Mouse (Mus musculus): ENCODE data around the gene Trnp1.

Gene Trnp1

GRCm38 (mm10) chr4:133494432-133494831 is 3.9 kb downstream of the Trnp1 start:
- DNase-seq, result peak; percentile 84 to 93

GRCm38 (mm10) chr4:133493895-133494294 is 4.5 kb downstream of the Trnp1 start:
- DNase-seq, result peak in 1 of 2 experiments; percentile 41

- no peak for DNase-seq
These were observed 6.5 kb downstream of the Trnp1 start for GRCm38 (mm10) chr4:133491800-133492199.

DNA sequence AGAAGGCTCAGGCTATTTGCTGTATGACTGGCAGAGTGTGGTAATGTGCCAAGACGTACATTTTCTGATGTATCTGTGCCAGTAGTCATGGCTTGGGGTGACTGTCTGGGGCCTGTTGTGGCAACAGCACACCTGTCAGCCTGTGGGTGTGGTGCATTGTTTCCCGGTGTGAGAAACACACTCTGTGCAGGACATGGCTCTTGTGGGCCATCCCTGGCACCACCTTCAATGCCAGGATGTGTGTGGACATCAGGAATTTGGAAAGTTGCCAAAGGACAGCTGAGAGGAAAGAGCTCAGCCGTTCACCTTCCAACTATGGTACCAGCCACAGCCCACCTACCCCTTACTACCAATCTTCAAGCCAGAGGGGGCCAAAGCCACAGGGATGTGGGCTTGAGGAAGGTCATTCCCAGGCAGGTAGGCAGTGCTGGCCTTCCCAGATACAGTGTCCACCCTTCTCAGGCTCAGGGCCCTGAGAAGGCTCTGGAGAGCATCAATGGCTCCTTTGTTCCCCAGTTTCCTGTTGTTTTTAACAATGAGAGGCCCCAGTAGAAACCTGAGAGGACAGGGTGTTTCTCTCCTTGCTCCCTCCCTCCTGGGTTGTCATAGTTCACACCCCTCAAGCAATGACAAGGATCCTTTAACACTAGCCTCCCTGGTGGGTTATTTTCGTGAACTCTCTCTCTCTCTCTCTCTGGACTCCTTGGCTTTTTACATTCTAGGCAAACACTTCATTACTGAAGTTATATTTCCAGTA is 8.7 kb downstream of the Trnp1 start:
- no peak for DNase-seq

- DNase-seq, result peak; percentile 33 to 43
These were observed 9.5 kb downstream of the Trnp1 start for GRCm38 (mm10) chr4:133488619-133489392.

DNA sequence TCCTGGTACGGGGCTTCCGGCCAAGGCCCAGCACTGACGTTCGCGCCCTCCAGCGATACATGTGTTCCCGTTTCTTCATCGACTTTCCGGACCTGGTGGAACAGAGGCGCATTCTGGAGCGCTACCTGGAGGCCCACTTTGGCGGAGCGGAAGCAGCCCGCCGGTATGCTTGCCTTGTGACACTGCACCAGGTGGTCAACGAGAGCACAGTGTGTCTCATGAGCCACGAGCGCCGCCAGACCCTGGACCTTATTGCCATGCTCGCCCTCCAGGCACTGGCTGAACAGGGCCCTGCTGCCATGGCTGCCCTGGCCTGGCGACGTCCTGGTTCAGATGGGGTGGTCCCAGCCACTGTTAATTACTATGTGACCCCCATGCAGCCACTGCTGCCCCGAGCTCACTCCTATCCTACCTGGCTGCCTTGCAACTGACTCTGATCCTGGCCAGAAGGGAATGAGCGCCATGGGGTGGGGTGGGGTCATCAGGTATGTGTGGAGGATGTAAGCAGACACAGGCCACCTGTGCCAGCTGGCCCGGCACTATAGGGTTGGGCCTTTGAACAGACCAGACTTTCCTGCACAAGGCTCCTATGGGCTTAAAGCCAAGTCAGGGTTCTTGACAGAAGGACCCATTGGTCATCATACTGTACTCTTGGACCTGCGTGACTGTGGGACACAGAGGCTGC is 11.5 kb downstream of the Trnp1 start:
- no peak for DNase-seq

DNA sequence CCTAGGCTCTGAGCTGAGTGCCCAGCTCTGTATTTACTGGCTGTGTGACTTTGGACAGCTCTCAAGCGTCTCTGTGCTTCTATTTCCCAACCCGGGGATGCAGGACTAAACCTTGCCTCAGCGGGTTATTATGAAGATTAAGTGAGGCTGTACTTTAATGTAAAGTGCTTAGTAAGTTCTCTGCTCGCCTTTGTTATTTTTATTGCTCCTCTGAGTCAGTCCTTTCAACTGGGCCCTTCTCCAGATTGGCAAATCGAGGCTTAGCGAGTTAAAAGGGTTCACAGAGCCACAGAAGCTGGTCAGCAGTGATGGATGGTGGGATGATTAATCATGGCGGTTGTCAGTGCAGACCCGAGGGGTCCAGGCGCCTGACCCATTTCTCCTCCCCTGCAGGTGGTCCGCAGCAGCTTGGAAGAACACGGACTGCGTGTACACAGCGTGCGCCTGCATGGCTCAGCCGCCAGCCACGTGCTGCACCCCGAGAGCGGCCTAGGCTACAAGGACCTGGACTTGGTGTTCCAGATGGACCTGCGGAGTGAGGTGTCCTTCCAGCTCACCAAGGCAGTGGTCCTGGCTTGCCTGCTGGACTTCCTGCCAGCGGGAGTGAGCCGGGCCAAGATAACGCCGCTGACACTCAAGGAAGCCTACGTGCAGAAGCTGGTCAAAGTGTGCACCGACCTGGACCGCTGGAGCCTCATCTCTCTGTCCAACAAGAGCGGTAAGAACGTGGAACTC is 12.5 kb downstream of the Trnp1 start:
- no peak for DNase-seq

DNA sequence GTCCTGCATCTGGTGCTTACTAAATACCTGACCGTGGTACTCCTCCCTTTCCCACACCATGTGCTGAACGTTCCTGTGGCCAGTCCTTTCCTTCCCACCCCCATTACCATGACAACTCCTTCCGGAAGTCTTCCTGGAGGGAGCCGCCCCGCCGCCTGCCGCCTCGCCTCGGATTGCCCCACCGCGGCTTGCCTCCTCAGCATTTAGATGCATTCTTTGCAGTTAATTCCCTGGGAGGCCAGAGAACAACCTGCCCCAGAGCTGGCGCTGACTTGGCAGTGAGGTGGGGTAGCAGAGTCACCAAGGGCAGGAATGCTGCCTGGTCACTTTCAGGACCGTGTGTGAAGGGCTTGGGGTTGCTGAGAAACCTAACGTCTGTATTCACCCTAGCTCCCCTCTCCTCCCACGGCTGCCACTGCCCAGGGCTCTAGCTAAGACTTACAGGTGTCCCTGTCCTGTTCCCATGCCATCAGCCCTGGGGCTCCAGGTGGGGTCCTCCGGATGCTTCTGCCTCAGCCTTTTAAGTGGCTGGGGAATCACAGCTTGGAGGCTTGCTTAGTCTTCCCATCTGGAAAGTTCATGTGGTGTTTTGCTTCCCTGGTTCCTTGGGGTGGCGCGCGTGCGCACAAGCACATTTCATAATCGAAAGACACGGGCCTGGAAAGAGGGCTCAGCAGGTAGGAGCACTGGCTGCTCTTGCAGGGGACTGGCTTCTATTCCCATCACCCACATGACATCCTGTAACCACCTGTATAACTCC is 13.9 kb downstream of the Trnp1 start:
- DNase-seq, result peak; percentile 71 to 85

- DNase-seq, result no peak
These were observed 15.9 kb downstream of the Trnp1 start for GRCm38 (mm10) chr4:133482479-133482878.

- no peak for DNase-seq
These were observed 16.9 kb downstream of the Trnp1 start for GRCm38 (mm10) chr4:133481488-133481887.

GRCm38 (mm10) chr4:133480754-133481153 is 17.6 kb downstream of the Trnp1 start:
- no peak for DNase-seq

- no peak for DNase-seq
These were observed 18.2 kb downstream of the Trnp1 start for GRCm38 (mm10) chr4:133480185-133480537.

DNA sequence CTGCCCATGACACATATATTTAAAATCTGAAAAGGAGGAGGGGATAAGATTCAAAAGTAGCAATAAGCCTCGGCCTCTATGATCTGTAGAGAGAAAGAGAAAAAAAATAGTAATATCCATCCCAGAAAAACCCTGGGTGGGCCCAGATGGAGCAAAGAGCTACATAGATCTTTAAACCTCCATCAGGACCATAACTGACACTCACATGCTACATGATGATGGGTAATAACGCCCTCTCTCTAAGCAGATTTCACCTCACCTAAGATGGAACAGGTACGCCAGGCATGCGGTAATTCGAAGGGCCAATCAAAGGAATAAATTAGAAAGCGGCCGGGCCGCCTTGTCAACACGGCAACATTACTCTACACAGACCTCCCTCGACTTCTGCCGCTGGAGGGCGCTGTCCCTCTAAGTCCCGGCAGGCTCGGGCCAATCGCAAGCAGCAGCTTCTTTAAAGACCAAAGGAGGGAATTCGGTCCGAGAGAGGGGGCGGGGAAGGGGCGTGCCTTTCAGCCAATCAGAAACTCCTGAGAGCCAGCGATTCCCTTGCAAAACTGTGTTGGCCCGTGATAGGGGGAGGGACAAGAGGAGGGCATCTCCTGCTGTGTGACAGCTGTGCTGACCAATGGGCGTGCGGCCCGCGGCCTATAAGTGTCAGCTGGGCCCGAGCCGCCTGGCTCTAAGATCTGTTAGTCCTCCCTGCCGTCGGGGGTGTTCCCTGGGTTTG is 18.7 kb downstream of the Trnp1 start, which contains the start of gene Tent5b:
Gene Tent5b (plus strand): TSS at position 675 of the 727 bp plus-strand sequence.
- peak; percentile 100 for DNase-seq

DNA sequence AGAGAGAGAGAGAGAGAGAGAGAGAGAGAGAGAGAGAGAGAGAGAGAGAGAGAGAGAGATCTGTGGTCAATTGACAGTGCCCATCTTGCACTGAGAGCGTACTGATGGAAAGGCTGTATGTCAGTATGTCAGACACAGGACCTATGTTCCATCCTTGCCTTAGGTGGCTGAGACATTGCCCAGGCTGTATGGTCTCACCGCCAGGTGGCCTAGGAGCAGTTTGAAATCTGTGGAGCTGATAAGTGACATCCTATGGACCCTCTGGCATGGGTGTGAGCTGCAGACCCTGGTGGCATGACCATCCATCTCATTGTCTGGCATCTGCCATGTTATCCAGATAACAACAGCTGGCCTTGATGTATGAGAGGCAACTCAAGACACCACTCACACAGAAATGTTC is 24.5 kb downstream of the Trnp1 start:
- no peak for DNase-seq

DNA sequence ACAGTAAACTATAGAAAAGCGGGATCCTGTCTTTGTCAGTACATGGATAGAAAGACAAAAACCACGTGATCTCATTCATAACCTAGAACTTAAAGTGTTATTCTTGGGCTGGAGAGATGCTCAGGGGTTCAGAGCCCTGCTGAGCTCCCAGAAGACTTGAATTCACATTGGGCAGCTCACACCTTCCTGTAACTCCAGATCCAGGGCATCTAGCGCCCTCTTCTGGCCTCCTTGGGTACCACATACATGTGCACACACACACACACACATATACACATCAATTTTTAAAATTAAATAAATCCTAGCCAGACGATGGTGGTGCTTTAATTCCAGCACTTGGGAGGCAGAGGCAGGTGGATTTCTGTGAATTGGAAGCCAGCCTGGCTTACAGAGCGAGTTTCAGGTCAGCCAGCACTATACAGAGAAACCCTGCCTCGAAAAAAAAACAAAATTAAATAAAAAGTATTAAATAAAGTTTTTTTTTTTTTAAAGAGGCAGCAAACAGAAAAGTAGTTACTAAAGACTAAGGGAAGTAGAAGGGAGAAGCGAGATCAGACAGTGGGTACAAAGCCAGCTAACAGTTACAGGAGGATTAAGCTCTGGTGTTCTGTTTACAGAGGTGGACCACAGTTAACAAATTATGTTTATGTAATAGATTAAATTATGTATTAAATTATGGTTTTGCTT is 27.1 kb downstream of the Trnp1 start:
- DNase-seq, result no peak

GRCm38 (mm10) chr4:133469122-133469521 is 29.2 kb downstream of the Trnp1 start:
- DNase-seq, result no peak

- peak; percentile 74 to 86 for DNase-seq
These were observed 30.3 kb downstream of the Trnp1 start for GRCm38 (mm10) chr4:133468080-133468479.

DNA sequence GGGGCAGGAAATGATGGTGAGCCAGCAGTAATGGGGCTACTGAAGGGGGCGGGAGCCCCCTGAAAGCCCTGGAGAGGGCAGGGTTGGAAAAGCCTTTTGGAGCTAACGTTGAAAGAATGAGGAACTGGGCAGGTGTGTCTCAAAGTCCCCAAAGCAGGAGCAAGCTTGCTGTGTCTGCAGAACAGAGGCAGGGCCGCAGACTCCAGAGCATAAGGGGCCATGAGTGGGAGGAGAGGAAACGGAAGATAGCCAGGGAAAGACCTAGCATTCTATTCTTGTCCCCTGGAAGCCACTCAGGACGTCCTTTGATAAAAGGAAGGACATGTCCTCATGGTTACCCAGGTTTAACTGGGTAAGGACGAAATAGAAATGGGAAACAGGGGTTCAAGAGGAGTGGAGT is 35.2 kb downstream of the Trnp1 start:
- no peak for DNase-seq

DNA sequence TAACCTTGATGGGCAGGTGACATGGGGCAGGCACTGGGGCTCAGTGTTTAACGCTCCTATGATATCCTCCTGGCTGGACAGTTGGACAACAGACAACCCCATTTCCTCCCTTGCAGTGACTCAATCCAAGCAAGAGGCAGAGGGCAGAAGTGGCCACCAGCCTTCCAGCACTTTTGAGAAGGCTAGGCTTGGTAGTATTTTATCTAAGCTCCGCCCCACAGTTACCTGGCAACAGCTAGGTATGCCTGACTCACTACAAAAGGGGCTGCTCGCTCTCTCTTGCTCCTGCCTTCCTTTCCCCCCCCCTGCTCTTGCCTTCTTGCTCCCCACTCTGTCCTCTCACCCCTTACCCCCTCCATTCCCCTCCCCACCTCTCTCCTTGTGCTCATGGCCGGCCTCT is 37.0 kb downstream of the Trnp1 start:
- no peak for DNase-seq

DNA sequence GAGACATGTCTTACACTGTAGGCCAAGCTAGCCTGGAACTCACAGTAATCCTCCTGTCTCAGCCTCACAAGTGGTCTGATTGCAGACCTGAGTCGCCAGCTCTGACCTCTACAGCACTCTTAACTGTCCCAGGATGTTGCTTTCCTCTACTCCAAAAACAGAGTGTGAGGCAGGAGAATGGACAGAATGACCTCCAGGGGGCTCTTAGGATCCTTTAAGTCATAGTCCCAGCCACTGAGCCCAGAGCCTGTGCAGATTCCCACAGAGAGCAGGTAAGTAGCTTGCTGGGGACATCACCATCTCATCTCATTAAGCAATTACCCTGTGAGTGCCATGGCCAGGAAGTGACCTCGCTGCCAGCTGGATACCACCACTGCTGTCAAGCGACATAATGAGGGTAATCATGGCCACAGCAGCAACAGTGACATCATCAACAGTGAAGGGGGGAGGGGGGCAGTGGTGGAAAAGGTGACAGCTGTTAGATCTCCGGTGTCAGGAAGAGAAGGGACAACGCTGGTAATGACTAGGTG is 37.5 kb downstream of the Trnp1 start:
- no peak for DNase-seq

DNA sequence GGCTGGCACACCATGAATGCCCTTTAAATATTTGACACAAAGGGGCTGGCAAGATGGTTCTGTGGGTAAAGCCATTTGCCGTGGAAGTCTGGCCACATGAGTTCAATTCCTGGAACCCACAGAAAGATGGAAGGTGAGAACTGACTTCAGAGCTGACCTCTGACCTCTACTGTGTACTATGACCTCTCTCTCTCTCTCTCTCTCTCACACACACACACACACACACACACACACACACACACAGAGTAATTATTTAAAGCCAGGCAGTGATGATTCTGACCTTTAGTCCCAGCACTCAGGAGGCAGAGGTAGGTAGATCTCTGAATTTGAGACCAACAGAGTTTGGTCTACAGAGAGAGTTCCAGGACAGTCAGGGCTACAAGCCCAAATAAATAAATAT is 38.3 kb downstream of the Trnp1 start:
- DNase-seq, result no peak

All from kidney, adult 8-10 months (tissue).